Mouse (Mus musculus) megakaryocyte, embryonic 14.5 days (primary cell): ENCODE measurements around the gene Pop5.

Experiments
- FLI1 ChIP-seq: IDR thresholded peaks from 2 replicates; pipeline ENCODE4 v1.6.1; 2012; ENCODE audit warnings: low read length, inconsistent platforms, mixed read lengths
- GATA1 ChIP-seq: IDR thresholded peaks from 3 replicates; pipeline ENCODE4 v1.6.1; 2012; ENCODE audit warnings: mixed read lengths, low read length, inconsistent platforms, borderline replicate concordance

DNA sequence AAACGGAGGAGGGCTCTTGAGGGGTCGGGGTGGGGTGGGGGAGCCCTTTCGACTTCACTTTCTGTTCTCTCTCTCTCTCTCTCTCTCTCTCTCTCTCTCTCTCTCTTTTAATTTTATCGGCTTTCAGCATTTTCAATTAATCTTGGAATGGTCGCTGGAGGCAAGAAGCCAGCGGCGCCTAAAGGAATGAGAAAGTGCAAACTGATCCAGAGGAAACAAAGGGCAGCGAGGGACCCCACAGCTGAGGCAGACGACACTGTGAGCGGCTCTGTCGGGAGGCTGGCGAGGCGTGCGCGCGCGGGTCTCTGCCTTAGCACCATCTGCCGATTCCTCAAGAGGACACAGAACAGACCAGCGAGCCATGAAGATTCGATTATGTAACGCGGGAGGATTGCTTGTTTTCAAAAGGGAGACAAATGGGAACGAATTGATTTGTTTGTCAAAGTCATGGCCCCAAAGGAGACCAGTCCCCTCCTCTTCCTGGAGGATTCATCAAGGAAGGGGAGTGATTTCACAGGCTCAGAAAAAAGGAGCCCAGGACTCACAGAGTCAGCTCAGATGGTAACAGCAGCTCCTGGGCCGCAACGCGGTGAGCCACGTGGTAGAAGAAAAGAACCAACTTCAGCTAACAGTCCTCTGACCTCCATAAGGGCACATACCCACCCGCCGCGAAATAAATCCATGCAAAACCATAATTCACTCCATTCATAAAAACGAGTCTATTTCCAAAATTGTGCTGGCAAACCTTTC is 30.9 kb upstream of the Pop5 start:
- TF ChIP-seq FLI1, result no peak
- TF ChIP-seq GATA1, result no peak
